Mouse (Mus musculus): Measurements from ENCODE around the gene Fgfr2.

DNA sequence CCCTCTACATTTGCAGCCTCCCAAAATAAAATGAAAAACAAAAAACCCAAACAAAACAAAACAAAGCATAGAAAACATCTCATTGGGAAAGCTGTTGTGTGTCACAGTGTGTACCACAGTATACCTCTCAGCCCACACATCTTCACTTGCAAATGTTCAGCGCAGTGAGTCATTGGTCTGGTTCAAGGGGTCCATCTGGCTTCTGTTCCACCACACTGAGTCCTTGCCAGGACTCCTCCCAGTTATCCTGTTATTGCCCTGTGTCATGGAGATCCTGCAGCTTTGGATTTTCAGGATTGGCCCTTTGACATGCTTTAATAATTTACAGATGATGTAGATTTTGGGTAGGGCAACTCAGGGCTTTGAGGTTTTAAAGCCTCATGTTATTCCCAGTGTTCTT is 1435.8 kb downstream of the Fgfr2 start:
- TF ChIP-seq CTCF (IDR thresholded peaks at IDR 0.05): no peak
- no peak for TF ChIP-seq EP300 (IDR thresholded peaks at IDR 0.05)
